Mouse (Mus musculus): ENCODE data around the gene Vapa. TPM values are rescaled to one million over a fixed set of nuclear protein-coding genes. Genes with fewer than 3 reads are reported as not detected.
A peak's percentile ranks its signal among the peaks of the same experiment; 100 is the strongest.

Gene Vapa
- 106 and 107 TPM in 2 replicates for polyA plus RNA-seq (2016; fragmentation: Nextera tagmentation; extraction: Ambion mirVana)

DNA sequence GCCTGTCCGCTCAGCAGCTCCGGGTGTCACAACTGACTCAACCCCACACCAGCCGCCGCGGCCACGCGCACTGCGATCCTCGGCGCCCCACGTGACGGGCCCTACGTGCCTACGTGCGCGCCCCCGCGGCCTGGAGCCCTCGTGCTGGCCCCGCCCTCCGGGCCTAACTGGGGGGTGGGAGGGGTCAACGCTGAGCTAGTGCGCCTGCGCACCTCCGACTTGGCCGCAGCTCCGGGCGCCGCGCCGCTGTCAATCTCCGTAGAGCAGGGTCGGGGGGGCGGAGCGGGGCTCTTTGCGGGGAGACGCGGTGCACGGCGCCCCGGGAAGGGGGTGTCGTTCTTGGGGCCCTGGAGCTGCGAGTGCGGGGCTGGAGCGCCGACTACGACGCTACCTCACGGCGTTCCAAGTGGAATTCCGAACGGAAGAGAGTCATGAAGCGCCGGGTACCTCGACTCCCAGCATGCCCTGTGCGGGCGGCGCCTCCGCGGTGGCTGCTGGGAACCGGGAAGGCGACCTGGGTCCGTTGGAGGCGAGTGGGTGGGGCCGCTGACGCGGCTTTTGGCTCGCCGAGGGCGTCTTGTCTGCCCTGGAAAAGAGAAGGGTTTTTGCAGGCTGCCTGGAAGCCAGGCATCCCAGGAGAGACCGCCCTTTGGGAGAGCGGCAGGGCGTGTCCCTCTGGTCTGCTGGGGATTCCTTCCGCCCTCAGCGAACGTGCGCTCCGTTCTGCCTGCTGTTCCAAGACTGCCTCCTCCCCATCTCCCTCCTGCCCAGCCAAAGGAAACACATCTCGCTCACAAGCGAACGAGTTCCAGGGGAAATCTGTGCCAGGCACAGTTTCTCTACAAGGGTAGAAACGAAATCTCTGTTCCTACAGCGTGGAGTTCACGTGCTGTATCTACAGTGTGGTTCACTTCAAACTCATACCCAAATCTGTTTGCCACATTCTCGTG is at the start of gene Vapa:
TSS of gene Vapa (minus strand) at position 93 of the 950 bp plus-strand sequence.
- Histone ChIP-seq H3K4me1 (peaks cover 35% of the 10 kb centered on the region), H3K4me2 (peak within 1 kb of the TSS; percentile 85), H3K27me3 (replicated peaks) (no peaks in the 10 kb centered on the region), H3K9ac (peak within 1 kb of the TSS; percentile 99), H3K36me3 (peaks cover 10% of the 10 kb centered on the region), H3K27ac (peak within 1 kb of the TSS; percentile 98), H3K9me3 (replicated peaks) (no peaks in the 10 kb centered on the region), H3K4me3 (peak within 1 kb of the TSS; percentile 98)
- WGBS (ENCODE audit: insufficient replicate concordance) = under 1% methylated on average over 73 of the region's 85 CpGs
- peak; percentile 90 for ATAC-seq

DNA sequence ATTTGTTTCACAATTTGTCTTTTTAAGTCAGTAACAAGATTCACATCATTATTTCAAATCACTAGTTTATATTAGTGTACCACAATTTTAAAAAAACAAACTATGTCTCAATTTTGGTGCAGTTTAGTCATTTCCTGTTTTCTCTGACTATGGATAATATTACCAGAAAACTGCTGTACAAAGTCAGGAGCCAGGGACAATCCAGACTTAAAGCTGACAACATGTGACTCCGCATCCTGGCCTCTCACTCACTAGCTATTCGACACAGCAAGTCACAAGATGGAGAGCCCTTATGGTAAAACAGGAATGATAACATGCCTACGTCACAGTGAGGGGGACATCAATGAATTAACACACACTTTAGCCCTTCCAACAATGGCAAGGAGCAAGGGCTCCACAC is 49.3 kb upstream of the Vapa start:
- H3K36me3 ChIP-seq = no peaks in the 10 kb centered on the region
- H3K27ac ChIP-seq = peak overlapping the region; percentile 82; the same call in 1 of the 2 replicates
- no peaks in the 10 kb centered on the region for H3K9me3 ChIP-seq (replicated peaks)
- no peak overlapping the region for H3K9ac ChIP-seq
- no peak for ATAC-seq
- WGBS (ENCODE audit: insufficient replicate concordance) = 76% methylated on average over 3 of the region's 3 CpGs
- no peak overlapping the region for H3K4me3 ChIP-seq
- no peak overlapping the region for H3K4me2 ChIP-seq
- H3K4me1 ChIP-seq = peaks cover 36% of the 10 kb centered on the region
- no peaks in the 10 kb centered on the region for H3K27me3 ChIP-seq (replicated peaks)

DNA sequence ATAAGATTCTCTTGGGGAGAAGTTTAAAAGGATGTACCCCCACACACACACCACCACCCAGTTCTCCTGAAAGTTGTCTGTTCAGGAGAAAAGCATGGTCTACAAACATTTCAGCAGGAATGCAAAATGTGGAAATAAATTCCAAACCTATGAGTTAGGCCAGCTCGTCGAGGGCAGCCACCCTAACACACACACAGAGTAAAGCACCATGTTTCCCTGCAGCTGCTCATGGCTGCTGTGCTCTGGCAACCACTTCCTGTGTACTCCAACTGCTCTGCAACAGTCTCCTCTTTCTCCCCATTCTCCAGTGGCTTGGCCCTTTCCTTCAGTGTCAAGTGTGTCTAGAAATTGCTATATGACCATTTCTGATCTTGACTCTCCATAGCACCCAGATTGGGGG is 45.1 kb upstream of the Vapa start:
- H3K9ac ChIP-seq = no peak overlapping the region
- WGBS (ENCODE audit: insufficient replicate concordance) = 46% methylated on average over 2 of the region's 2 CpGs
- H3K4me2 ChIP-seq = no peak overlapping the region
- H3K4me1 ChIP-seq = peaks cover 31% of the 10 kb centered on the region
- H3K27me3 ChIP-seq (replicated peaks) = no peaks in the 10 kb centered on the region
- no peak overlapping the region for H3K27ac ChIP-seq
- no peaks in the 10 kb centered on the region for H3K36me3 ChIP-seq
- H3K4me3 ChIP-seq = no peak overlapping the region
- no peak for ATAC-seq
- H3K9me3 ChIP-seq (replicated peaks) = no peaks in the 10 kb centered on the region

DNA sequence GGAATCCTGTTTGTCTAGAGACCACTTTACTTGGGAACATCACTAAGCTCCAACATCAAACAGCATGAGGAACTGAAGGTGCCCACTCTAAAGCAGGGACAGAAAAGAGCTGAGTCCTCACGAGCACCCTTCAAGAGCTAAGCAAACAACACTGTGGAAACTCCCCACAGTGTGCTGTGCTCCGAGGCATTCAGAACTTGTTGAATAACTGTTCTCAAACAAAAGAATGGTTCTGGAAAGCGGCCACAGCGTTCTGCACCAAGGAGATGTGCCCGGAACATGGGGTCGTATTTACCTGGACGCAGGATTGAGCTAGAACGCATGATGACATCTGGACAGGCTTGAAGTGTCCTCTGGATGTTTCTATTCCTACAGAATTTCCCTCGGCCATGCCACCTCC is 44.6 kb upstream of the Vapa start:
- 81% methylated on average over 9 of the region's 9 CpGs for WGBS (ENCODE audit: insufficient replicate concordance)

DNA sequence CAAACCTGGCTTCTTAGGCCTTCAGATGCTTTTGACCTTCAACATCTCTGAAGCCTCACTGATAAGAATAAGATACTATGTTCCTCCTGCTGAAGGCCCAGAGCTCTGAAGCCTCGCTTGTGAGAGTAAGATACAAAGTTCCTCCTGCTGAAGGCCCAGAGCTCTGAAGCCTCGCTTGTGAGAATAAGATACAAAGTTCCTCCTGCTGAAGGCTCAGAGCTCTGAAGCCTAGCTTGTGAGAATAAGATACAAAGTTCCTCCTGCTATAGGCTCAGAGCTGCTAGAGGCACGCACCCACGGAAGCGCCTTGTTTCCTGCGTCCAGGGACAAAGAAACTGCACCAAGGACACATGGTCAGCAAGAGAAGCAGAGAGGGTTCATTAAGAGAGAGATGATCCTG is 43.4 kb upstream of the Vapa start:
- Histone ChIP-seq H3K27ac (peak overlapping the region; percentile 42), H3K27me3 (replicated peaks) (no peaks in the 10 kb centered on the region), H3K36me3 (no peaks in the 10 kb centered on the region), H3K4me2 (no peak overlapping the region), H3K9ac (no peak overlapping the region), H3K9me3 (replicated peaks) (no peaks in the 10 kb centered on the region), H3K4me1 (peaks cover 23% of the 10 kb centered on the region), H3K4me3 (no peak overlapping the region)
- peak; percentile 18; the same call in 1 of the 2 replicates for ATAC-seq
- 50% methylated on average over 6 of the region's 6 CpGs for WGBS (ENCODE audit: insufficient replicate concordance)

More for the DNA sequence above, 44.6 kb upstream of the Vapa start:
- H3K9ac ChIP-seq = no peak overlapping the region
- H3K4me2 ChIP-seq = no peak overlapping the region
- no peak overlapping the region for H3K27ac ChIP-seq
- peaks cover 27% of the 10 kb centered on the region for H3K4me1 ChIP-seq
- no peaks in the 10 kb centered on the region for H3K27me3 ChIP-seq (replicated peaks)
- no peak for ATAC-seq
- no peaks in the 10 kb centered on the region for H3K9me3 ChIP-seq (replicated peaks)
- H3K36me3 ChIP-seq = no peaks in the 10 kb centered on the region
- H3K4me3 ChIP-seq = no peak overlapping the region

DNA sequence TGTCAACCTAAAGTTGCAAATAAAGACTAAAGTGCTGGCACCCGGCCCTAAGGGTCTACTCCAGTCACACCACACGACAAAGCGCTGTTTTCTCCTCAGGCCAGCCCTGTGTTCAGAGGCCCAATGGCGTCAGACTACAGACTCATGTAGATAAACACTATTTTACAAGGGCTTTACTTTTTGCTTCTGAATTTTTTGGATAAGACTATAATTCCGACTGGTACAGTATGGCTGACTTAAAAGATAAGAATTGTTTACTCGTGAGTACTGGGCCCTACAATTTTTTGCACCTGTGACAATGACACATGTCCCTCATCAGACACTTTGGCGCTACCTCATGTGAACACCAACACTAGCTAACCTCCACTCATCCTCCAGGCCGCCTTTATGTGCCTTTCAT is 42.7 kb upstream of the Vapa start:
- peaks cover 23% of the 10 kb centered on the region for H3K4me1 ChIP-seq
- 52% methylated on average over 8 of the region's 8 CpGs for WGBS (ENCODE audit: insufficient replicate concordance)
- H3K9ac ChIP-seq = no peak overlapping the region
- H3K9me3 ChIP-seq (replicated peaks) = no peaks in the 10 kb centered on the region
- H3K4me2 ChIP-seq = no peak overlapping the region
- peak; percentile 67; the same call in 1 of the 2 replicates for ATAC-seq
- no peak overlapping the region for H3K4me3 ChIP-seq
- H3K27ac ChIP-seq = peak overlapping the region; percentile 42
- no peaks in the 10 kb centered on the region for H3K36me3 ChIP-seq
- no peaks in the 10 kb centered on the region for H3K27me3 ChIP-seq (replicated peaks)

DNA sequence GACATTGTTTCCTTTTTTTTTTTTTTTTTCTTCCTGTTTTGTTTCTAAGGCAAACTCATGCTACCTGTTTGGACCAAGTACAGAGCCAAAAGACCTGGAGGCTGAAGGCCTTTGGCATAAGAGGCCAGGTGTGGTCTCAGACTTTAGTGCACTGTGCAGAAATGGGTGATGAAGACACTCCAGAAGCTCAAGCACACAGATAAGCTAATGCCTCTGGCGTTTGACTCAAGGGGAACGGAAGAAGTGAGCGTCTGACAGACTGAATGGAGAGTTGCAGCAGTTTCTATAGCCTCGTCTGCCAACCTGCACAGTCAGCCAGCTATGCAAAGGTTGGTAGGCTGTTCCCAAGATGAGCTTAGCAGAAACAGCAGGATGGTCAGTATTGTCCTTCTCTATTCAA is 42.3 kb upstream of the Vapa start:
- Histone ChIP-seq H3K27ac (peak overlapping the region; percentile 8; the same call in 1 of the 2 replicates), H3K4me3 (no peak overlapping the region), H3K9me3 (replicated peaks) (no peaks in the 10 kb centered on the region), H3K9ac (no peak overlapping the region), H3K4me2 (no peak overlapping the region), H3K27me3 (replicated peaks) (no peaks in the 10 kb centered on the region), H3K36me3 (no peaks in the 10 kb centered on the region), H3K4me1 (peaks cover 23% of the 10 kb centered on the region)
- no peak for ATAC-seq
- WGBS (ENCODE audit: insufficient replicate concordance) = 57% methylated on average over 4 of the region's 4 CpGs

DNA sequence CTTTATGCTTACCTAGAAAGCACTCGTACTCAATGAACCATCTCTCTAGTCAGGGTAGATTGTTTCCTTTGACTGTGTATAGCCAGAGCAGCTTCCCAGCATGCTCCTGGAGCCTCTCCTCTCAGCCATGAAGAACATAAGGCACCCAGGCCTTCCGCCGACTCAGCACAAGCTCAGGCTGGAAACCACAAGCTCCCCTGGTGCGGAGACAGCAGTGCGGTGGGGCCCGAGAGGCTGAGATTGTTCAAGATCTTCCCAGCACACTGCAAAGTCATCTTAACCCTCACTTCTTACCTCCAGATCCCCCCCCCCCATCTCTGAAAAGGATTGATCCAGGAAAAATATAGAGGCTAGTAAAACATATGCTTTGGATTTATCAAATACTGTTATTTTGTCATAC is 37.2 kb upstream of the Vapa start:
- Histone ChIP-seq H3K27me3 (replicated peaks) (no peaks in the 10 kb centered on the region), H3K36me3 (no peaks in the 10 kb centered on the region), H3K4me1 (peaks cover 1% of the 10 kb centered on the region; the same call in 1 of the 2 replicates), H3K9ac (no peak overlapping the region), H3K27ac (no peak overlapping the region), H3K9me3 (replicated peaks) (no peaks in the 10 kb centered on the region), H3K4me3 (no peak overlapping the region), H3K4me2 (no peak overlapping the region)
- no peak for ATAC-seq
- WGBS (ENCODE audit: insufficient replicate concordance) = 59% methylated on average over 6 of the region's 6 CpGs

DNA sequence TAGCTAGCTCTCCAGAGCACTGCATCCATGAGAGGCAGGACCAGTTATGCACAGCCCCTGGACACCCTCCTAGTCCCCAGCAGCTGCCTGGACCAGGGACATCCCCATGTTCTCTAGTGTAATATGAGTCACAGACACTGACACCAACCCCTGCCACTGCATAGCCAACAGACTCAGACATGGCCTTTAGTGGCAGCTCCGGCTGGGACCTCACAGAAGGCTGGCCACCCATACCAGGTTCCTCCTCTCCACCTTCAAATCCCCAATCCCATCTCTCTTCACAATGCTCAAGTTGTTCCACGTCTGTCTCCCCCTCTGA is 35.8 kb upstream of the Vapa start:
- Histone ChIP-seq H3K36me3 (no peaks in the 10 kb centered on the region), H3K27me3 (replicated peaks) (no peaks in the 10 kb centered on the region), H3K4me1 (no peaks in the 10 kb centered on the region), H3K9me3 (replicated peaks) (no peaks in the 10 kb centered on the region), H3K4me2 (no peak overlapping the region), H3K27ac (no peak overlapping the region), H3K4me3 (no peak overlapping the region), H3K9ac (no peak overlapping the region)
- WGBS (ENCODE audit: insufficient replicate concordance) = 66% methylated on average over 2 of the region's 2 CpGs
- ATAC-seq = no peak

DNA sequence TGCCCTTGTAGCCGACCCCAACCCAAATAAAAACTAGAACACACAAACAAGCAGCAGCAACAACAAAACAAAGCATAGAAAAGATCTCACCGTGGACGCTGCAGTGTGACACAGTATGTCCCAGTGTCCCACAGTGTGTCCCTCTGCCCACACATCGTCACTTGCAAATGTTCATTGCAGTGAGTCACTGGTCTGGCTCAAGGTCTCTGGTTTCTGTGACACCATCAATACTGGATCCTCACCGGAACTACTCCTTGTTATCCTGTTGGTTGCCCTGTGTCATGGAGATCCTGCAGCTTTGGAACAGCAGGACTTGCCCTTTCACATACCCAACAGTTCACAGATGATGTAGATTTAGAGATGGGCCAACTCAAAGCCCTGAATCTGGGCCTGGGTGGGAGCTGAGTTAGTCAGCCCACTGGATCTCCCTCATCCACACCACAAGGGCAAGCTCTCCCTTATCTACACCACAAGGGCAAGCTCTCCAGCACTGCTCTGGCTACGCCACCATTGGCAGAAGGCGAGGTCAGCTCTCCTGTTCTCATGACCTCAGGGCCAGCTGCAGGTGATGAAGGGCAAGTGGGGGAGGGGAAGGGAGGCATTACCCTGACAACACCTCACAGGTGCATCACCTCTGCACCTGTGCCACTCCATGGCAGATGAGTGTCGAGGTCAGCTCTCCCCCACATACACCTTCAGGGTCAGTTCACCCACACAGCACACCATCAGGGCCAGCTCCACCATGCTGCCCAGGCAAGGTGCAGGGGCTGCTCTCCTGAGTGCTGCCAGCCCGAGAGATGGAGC is 35.2 kb upstream of the Vapa start:
- Histone ChIP-seq H3K9me3 (replicated peaks) (no peaks in the 10 kb centered on the region), H3K27me3 (replicated peaks) (no peaks in the 10 kb centered on the region), H3K4me3 (no peak overlapping the region), H3K27ac (no peak overlapping the region), H3K4me1 (no peaks in the 10 kb centered on the region), H3K4me2 (no peak overlapping the region), H3K36me3 (no peaks in the 10 kb centered on the region), H3K9ac (no peak overlapping the region)
- ATAC-seq = no peak
- 67% methylated on average over 9 of the region's 9 CpGs for WGBS (ENCODE audit: insufficient replicate concordance)

DNA sequence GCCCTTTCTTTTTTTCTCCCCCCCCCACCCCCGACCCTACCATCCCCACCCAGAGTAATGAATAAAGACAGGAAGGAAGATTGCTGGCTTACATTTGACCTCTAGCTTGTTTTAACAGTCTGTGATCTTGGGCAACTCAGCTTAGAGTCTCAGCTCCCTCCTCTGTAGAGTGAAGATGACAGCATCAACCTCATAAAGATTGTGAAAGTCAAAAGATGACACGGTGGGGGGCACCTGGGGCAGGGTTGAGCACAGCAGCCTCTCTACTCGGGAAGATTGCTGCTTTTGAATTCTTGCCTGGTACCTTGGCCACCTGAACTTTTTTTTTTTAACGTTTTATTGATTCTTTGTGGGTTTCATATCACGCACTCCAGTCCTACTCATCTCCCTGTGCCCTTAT is 34.6 kb upstream of the Vapa start:
- Histone ChIP-seq H3K27ac (no peak overlapping the region), H3K27me3 (replicated peaks) (no peaks in the 10 kb centered on the region), H3K4me2 (no peak overlapping the region), H3K4me1 (no peaks in the 10 kb centered on the region), H3K4me3 (no peak overlapping the region), H3K9me3 (replicated peaks) (no peaks in the 10 kb centered on the region), H3K9ac (no peak overlapping the region), H3K36me3 (no peaks in the 10 kb centered on the region)
- ATAC-seq = no peak
- WGBS (ENCODE audit: insufficient replicate concordance) = 47% methylated on average over 5 of the region's 5 CpGs

DNA sequence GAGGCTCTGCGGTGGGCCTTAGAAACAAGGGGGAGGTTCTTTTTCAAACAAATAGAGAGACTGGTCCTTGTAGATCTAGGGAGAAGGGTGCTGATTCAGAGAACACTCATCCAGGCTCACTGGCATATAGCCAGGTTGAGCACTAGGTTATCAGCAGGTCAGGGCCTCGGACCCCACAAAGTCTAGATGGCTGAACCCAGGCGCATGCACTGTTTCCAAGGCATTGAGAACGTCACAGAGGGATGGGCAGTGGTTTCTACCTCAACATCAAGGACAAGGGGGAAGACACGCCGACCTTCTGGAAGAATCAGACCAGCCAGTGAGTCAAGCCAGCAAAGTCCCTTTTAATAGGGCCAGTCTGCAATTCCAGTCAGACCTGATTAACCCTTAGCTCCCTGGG is 33.9 kb upstream of the Vapa start:
- ATAC-seq = no peak
- H3K9me3 ChIP-seq (replicated peaks) = no peaks in the 10 kb centered on the region
- no peak overlapping the region for H3K4me3 ChIP-seq
- H3K27ac ChIP-seq = no peak overlapping the region
- 62% methylated on average over 6 of the region's 6 CpGs for WGBS (ENCODE audit: insufficient replicate concordance)
- H3K4me1 ChIP-seq = no peaks in the 10 kb centered on the region
- no peak overlapping the region for H3K4me2 ChIP-seq
- H3K36me3 ChIP-seq = no peaks in the 10 kb centered on the region
- H3K9ac ChIP-seq = no peak overlapping the region
- H3K27me3 ChIP-seq (replicated peaks) = no peaks in the 10 kb centered on the region

Data from liver, embryonic 12.5 days (tissue).